Mouse (Mus musculus) thymus, adult 2 months (tissue): ENCODE measurements around the gene Dock11. TPM values are rescaled to one million over a fixed set of nuclear protein-coding genes. Genes with fewer than 3 reads are reported as not detected.
A peak's percentile ranks its signal among the peaks of the same experiment; 100 is the strongest.

Experiments used
- DNase-seq: peaks from one replicate; pipeline ENCODE4 v3.0.0; 2021
- H3K27ac ChIP-seq: fragments of 200-500 bp; 2 replicates; pipeline ENCODE4 v1.5.1; 2012; ENCODE audit warnings: low read length, control low read depth; ENCODE audit not compliant: control insufficient read depth, insufficient read depth
- H3K27me3 ChIP-seq: fragments of 200-500 bp; 2 replicates; pipeline ENCODE4 v1.6.1; 2012; ENCODE audit warnings: mild to moderate bottlenecking, low read length, moderate library complexity, mixed read lengths; ENCODE audit not compliant: control insufficient read depth, insufficient read depth
- H3K36me3 ChIP-seq: fragments of 200-500 bp; 2 replicates; pipeline ENCODE4 v1.6.1; 2012; ENCODE audit warnings: mild to moderate bottlenecking, low read length, moderate library complexity; ENCODE audit not compliant: control insufficient read depth, insufficient read depth
- H3K4me1 ChIP-seq: fragments of 200-500 bp; replicated peaks from 2 replicates; pipeline ENCODE4 v1.6.1; 2012; ENCODE audit warnings: low read length; ENCODE audit not compliant: control insufficient read depth, insufficient read depth
- H3K4me3 ChIP-seq: fragments of 200-500 bp; 2 replicates; pipeline ENCODE4 v1.5.1; 2012; ENCODE audit warnings: mild to moderate bottlenecking, low read length, control low read depth, moderate library complexity; ENCODE audit not compliant: control insufficient read depth, insufficient read depth
- CTCF ChIP-seq: fragments of 200-500 bp; IDR thresholded peaks from 2 replicates; pipeline ENCODE4 v1.5.1; 2012; ENCODE audit warnings: mild to moderate bottlenecking, control low read depth, low read length, moderate library complexity, borderline replicate concordance; ENCODE audit not compliant: control insufficient read depth, poor library complexity, insufficient read depth; ENCODE audit errors: extremely low read depth
- POLR2A ChIP-seq: fragments of 200-500 bp; IDR thresholded peaks from 2 replicates; pipeline ENCODE4 v1.6.1; 2012; ENCODE audit warnings: mild to moderate bottlenecking, low read length, control low read depth, moderate library complexity; ENCODE audit not compliant: control insufficient read depth, poor library complexity, insufficient read depth; ENCODE audit errors: extremely low read depth
- WGBS: fragments of 180-500 bp; shearing (Covaris S2); methylation state at CpG from one replicate; pipeline ENCODE4 v1.1.7; 2018; 5-methylcytosine and 5-hydroxymethylcytosine counted together
- polyA plus RNA-seq: library from polyadenylated mRNA; depleted of rRNA; stranded (reverse); fragments of >200 nt; gene quantifications from 2 replicates; pipeline ENCODE4 v1.2.3, GENCODE M21; 2012

Gene Dock11
- polyA plus RNA-seq, 1 experiment: 11.0 TPM

DNA sequence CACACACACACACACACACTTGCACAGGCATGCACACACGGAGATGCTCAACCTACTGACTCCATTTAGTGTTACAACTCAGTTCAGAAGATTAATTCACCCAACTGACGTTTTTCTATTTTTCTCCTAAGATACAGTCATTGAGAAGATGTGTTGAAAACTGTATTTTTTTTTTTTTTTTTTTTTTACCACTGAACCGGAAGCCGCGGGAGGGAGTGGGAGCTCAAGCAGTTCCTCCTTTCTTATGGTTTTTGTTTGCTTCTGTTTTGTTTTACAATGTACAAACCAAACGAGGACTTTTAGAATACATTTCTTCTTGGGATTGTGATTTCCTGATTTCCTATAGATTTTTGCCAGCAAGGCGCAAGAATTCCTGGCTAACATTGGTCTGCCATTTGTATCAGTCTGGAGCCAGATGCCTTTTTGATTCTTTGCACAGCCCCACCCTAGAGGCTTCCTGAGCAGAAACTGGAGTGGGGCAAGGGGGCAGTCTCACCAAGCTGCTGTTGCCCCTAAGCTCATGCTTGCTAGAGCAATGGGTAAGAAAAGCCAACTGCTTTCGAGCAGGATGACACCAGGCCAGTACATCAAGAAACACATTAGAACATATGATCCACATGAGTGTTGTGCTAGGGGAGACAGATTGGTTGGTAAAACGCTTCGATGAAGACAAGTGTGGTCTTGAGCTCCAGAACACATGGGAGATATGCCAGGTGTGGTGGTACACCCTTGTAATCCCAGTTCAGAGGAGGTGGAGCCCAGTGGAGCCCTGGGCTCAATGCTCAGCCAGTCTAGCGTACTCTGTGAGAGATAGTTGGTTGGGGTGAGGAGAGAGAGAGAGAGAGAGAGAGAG is 9.2 kb downstream of the Dock11 start:
- Histone ChIP-seq H3K27me3 (no peaks in the 10 kb centered on the region), H3K4me3 (no peak overlapping the region), H3K27ac (peak overlapping the region; percentile 90), H3K4me1 (peaks cover 14% of the 10 kb centered on the region), H3K36me3 (no peaks in the 10 kb centered on the region)
- WGBS: 8% methylated on average over 11 of the region's 11 CpGs
- peak; percentile 39 for DNase-seq
- TF ChIP-seq CTCF (no peak), POLR2A (no peak)

DNA sequence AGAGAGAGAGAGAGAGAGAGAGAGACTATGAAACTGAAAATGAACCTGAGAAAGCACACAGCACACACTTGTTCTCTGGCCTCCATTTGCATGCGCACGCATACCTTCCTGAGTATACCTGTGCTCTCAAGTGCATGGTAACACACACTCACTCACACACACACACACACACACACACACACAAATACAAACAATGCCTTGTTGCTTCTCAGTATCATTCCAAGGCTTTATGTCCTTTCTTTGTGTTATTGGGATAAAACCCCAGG is 9.8 kb downstream of the Dock11 start:
- H3K27ac ChIP-seq: peak overlapping the region; percentile 90
- peaks cover 14% of the 10 kb centered on the region for H3K4me1 ChIP-seq
- no peaks in the 10 kb centered on the region for H3K27me3 ChIP-seq
- H3K36me3 ChIP-seq: no peaks in the 10 kb centered on the region
- 87% methylated on average over 2 of the region's 2 CpGs for WGBS
- TF ChIP-seq POLR2A (no peak), CTCF (no peak)
- no peak for DNase-seq
- H3K4me3 ChIP-seq: no peak overlapping the region

GRCm38 (mm10) chrX:35904352-35904751 is 15.7 kb downstream of the Dock11 start:
- WGBS: 12% methylated on average over 7 of the region's 7 CpGs
- Histone ChIP-seq H3K36me3 (no peaks in the 10 kb centered on the region), H3K4me3 (no peak overlapping the region), H3K27ac (no peak overlapping the region; the same call in 1 of the 2 replicates), H3K27me3 (no peaks in the 10 kb centered on the region), H3K4me1 (peaks cover 6% of the 10 kb centered on the region)
- TF ChIP-seq CTCF (no peak), POLR2A (no peak)
- no peak for DNase-seq

- Histone ChIP-seq H3K36me3 (no peaks in the 10 kb centered on the region), H3K4me1 (peaks cover 6% of the 10 kb centered on the region), H3K4me3 (no peak overlapping the region), H3K27me3 (no peaks in the 10 kb centered on the region), H3K27ac (no peak overlapping the region)
- TF ChIP-seq POLR2A (no peak), CTCF (no peak)
- WGBS: 92% methylated on average over 4 of the region's 4 CpGs
- no peak for DNase-seq
Measured at GRCm38 (mm10) chrX:35906696-35907330, 18.2 kb downstream of the Dock11 start.

- TF ChIP-seq CTCF (no peak), POLR2A (no peak)
- H3K4me3 ChIP-seq: no peak overlapping the region
- no peak overlapping the region for H3K27ac ChIP-seq
- H3K27me3 ChIP-seq: no peaks in the 10 kb centered on the region
- no peak for DNase-seq
- H3K4me1 ChIP-seq: no peaks in the 10 kb centered on the region
- H3K36me3 ChIP-seq: no peaks in the 10 kb centered on the region
- WGBS: 95% methylated on average over 2 of the region's 2 CpGs
Measured at GRCm38 (mm10) chrX:35919558-35919957, 30.9 kb downstream of the Dock11 start.

- no peak for TF ChIP-seq POLR2A
- TF ChIP-seq CTCF: no peak
- H3K4me3 ChIP-seq: no peak overlapping the region
- H3K4me1 ChIP-seq: peaks cover 4% of the 10 kb centered on the region
- H3K27ac ChIP-seq: no peak overlapping the region
- DNase-seq: no peak
- no peaks in the 10 kb centered on the region for H3K27me3 ChIP-seq
- WGBS: 98% methylated on average over 3 of the region's 3 CpGs
- no peaks in the 10 kb centered on the region for H3K36me3 ChIP-seq
Measured at GRCm38 (mm10) chrX:35920096-35920607, 31.5 kb downstream of the Dock11 start.
